Mouse (Mus musculus) adrenal gland, adult 2 months (tissue): ENCODE results near the gene Dhx35. TPM values are rescaled to one million over a fixed set of nuclear protein-coding genes. Genes with fewer than 3 reads are reported as not detected.

Experiments used
- DNase-seq: peaks from one replicate; pipeline ENCODE4 v3.0.0; 2021
- polyA plus RNA-seq: library from polyadenylated mRNA; depleted of rRNA; stranded (reverse); fragments of >200 nt; gene quantifications from 2 replicates; pipeline ENCODE4 v1.2.3, GENCODE M21; 2012
- total RNA-seq, 2 experiments: library from RNA; stranded (reverse); gene quantifications; 2 replicates each; pipeline ENCODE4 v1.2.3; 2021

Dhx35 gene
- total and polyA plus RNA-seq, 3 experiments, result 7.0 to 16.6 (median 13.2) TPM

DNA sequence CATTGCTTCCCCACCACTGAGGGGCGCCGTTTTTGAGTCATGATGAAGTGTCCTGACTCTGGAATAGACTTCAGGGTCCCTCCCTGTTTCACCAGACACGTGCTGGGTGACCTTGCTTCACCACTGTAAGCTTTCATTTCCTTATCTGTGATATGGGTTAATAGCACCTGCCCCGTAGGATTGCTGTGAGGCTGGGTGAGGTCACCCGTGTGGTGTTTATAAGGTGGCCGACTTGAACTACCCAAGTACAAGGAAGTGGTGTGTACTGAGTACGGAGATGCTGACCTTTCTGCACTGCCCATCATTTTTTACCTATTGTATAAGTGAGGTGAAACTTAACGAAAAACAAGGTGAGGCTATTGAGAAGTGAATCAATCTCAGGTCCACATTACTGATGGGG lies 9.0 kb downstream of the Dhx35 start:
- DNase-seq, result no peak

DNA sequence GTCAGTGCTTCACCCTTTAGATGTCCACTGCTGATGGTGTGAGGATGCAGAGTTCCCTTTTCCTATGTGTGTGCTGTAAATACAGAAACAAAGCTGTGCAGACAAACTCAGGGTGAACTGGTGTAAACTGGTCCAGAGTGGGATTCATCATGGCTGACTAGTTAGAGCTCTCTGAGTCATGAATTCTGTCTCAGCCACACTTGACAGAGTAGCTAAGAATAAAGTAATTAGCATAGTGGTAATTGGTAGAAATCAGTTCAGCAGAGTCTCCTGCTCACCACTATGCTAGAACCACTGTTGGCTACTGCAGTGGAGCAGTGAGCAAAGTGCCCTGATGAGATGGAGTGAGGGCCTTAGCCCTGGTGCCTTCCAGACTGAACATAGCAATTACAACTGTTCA lies 21.1 kb downstream of the Dhx35 start:
- no peak for DNase-seq

DNA sequence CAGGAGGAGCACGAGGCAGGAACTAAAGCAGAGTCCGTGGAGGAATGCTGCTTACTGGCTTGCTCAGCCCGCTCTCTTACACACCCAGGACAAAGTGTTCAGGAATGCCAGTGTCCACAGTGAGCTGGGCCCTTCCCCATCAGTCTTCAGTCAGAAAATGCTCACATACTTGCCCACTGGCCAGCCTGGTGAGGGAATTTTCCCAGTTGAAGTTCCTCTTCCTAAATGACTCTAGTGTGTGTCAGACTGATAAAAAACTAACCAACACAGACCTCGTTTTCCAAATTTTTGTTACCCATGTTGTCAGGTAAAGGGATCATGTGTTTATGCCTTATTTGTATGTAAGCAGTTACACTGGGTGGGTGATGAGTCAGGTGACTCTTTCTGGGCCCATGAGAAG lies 21.6 kb downstream of the Dhx35 start:
- DNase-seq, result no peak

DNA sequence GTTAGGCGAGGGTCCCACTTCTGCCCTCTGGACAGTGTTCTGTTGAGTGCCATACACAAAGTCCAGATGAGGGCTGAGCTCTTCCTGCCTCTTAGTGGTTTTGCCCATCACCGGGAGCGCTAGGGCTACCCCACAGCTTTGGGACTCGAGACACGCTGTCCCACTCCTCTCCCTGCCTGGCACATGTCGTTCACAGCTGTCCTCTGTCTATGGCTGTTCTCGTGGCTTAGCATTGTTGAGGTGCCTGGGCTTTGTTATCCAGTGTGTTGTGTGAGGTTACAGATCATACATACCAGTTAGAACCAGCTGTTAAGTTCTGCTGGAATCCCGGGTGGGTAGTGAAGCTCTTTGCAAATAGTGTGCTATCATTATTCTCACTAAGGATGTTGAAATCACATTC lies 23.1 kb downstream of the Dhx35 start:
- DNase-seq, result no peak

DNA sequence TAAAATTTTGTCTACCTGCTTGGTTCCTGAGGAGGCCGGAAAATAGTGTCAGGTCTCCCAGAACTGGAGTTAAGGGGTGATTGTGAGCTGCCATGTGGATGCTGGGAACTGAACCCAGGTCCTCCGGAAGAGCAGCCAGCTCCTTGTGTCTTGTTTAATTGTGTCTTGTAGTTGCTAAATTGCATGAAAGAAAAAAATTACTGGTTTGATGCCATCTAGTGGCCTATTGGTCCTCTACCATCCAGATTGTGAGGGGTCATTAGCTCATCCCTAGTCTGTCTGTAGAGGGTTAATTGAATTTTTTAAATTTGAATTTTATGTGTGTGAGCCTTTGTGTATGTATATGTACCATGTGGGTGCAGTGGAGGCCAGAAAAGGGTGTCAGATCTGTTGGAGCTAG lies 33.5 kb downstream of the Dhx35 start:
- DNase-seq, result no peak

DNA sequence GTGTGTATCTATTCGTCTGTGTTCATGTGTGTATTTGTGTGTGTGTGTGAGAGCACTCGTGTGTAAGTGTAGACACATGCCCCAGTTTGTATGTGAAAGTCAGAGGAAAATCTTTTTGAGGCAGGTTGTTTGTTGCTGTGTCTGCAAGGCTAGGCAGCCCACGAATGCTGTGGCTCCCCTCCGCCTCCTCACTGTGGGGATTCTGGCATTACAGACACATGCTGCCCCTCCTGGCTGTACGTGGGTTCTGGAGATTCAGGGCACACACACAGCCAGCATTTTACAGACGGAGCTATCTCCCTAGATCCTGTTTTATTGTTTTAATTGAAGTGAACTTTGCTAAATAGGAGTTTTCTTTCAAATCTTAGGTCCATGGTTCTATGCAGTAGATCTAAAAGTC lies 35.1 kb downstream of the Dhx35 start:
- no peak for DNase-seq

DNA sequence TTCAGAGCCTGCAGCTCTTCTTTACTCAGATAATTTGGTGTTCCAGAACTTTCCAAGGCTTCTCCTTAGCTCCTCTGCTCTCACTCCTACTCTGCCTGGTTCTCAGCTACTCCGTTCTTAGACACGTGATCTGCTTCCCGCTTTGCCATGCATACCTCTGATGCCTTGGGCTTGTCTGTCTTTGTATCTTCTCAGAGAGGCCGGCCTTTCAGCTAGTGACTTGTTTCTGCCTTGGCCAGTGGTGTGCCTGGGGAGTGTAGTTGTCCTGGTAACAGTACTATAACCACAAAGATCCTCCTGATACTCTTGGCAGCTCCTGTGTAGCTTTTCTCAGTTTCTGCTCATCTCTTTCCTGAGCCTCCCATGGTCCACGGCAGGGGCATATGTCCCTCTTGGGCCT lies 38.6 kb downstream of the Dhx35 start:
- DNase-seq, result no peak

DNA sequence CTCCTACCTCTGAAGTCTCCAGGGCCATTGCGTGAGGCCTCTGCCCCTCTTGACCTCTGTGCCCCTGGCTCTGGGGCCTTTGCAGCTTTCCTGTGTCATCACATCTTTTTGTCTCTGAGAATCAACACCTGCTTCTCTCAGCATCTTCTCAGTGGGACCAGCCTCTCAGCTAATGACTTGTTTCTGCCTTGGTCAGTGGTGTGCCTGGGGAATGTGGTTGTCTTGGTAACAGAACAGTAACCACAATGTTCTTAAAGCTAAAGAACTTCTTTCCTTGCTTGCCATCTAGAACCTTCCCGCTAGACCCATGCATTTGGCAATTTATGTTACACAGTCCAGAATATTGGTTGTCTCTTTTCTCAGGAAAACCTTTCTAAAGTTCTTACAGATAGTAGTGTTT lies 39.0 kb downstream of the Dhx35 start:
- DNase-seq, result no peak

DNA sequence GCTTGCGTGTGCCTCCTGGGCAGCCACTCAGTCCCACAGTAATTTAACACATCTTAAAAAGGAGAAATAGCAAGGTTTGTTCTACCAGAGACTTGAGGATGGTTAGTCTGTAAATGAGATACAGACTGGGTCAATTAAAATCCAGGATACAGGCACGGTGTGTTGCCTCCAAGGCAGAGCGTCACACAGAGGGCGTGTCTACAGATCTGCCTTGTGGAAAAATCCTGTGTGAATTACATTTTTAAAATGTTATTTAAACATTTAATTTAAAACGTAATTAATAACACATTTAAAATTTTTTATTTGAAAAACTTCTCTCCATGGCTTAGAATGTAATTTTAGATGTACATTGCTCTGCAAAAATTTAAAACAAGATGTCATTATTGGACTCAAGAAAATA lies 48.7 kb downstream of the Dhx35 start:
- DNase-seq, result no peak

DNA sequence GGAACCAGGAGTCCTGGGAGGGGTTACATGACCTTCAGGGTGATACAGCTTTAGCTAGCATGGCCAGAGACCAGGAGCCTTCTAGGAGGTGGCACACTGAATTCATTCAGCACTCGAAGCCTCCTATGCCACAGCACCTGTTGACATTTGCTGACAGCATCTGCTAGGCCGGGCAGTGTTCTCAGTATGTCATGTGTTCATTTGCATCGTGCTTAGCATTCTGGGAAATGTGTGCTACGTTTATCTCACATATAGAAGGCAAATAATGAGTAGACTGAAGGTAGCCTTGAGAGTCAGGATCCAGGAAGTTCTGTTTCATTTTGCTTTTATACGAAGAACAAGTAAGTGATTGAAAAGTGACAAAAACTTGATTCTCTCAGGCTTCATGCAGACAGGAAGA lies 50.4 kb downstream of the Dhx35 start:
- no peak for DNase-seq

DNA sequence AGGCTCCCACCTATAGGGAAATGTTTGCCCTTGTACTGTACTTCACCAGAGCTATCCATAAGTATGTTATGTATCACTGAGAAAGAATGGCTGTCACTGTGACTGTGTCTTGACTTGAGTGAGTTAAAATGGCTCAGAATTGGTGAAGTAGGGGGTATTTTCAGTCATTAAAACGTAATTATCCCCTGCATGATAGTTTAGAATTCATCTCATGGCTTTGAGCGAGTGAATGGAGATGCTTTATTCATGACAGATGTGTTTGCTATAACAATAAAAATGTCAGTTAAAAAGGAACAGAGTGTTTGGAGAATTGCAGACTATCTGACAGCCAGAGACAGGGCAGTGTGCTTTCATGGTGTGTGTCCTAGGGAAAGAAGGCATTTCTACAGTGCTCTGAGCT lies 51.6 kb downstream of the Dhx35 start:
- no peak for DNase-seq

DNA sequence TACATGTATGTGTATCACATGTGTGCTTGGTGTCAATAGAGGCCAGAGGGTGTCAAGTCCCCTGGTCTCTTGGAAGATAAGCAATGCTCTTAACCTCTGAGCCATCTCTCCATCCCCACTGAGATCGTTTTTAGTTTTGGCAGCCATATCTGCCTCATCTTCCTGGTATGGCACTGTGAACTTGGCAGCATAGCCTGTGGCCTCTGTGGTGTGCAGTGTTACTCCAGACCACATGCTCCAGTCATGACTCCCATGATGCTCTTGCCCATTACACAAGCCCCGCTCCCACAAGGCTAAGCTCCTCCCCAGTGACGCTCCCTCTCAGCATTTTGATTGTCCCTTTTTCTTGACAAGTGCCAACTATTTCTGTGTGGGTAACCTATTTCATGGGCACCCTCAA lies 53.4 kb downstream of the Dhx35 start:
- DNase-seq, result no peak

DNA sequence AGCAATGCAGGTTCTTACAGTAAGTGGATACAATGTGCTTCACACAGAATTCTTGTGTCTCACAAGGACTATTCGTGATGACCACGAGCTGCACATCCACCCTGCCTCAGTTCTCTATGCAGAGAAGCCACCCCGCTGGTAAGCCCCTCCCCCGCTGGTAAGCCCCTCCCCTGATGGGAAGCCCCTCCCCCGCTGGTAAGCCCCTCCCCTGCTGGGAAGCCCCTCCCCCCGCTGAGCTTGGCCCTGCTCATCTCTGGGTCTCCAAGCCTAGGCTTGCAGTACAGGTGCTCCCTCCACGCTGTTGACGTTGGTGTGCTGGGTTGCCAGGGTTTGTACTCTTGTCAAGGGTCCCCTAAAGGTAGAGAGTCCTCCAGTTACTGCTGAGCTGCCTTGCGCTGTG lies 54.8 kb downstream of the Dhx35 start:
- DNase-seq, result no peak

DNA sequence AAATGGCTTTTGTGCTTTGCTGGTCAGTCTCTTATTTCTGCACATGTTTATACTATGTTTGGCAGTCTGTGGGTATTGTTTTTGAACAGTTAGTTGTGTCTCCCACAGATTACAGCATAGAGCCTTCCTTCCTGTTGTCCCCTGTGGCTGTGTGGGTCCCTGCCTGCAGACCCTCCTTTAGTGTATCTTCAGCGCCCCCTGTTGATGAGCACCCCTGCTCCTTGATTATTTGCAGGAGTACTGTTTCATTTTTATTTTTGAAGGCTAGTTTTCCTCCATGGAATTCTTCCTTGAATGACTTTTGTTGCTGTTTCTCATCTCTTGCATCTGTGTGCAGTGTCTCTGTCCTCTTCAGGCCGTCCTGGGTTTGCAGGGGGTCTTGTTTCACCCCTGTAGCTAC lies 58.0 kb downstream of the Dhx35 start:
- DNase-seq, result peak; percentile 30

DNA sequence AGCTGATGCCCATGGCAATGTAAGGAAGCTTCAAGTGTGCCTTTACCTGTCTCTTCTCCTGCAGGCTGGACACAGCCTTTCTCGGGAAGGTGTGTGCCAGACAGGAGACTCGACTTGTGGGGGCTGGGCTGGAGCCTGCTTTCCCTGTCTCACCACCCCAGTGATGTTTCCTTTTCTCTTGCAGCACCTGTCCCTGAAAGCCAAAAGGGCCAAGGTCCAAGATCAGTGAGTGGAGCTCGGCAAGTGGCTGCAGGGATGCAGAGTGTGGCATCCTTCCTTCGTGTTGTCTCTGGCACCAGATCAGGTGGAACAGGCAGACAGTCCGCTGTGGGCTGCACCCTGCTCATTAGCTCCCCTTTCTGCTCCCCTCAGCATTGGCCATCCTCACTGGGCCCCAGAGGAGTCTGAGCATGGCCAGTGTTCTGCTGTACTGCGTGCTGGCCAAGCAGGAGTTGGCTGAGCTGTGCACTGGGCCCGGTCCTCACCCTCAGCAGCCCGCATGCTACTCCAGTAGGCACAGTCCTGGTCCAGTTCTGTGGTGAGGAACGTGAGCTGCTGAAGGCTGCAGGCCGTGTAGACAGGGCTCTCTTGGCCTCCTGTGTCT lies 62.4 kb downstream of the Dhx35 start:
- no peak for DNase-seq

DNA sequence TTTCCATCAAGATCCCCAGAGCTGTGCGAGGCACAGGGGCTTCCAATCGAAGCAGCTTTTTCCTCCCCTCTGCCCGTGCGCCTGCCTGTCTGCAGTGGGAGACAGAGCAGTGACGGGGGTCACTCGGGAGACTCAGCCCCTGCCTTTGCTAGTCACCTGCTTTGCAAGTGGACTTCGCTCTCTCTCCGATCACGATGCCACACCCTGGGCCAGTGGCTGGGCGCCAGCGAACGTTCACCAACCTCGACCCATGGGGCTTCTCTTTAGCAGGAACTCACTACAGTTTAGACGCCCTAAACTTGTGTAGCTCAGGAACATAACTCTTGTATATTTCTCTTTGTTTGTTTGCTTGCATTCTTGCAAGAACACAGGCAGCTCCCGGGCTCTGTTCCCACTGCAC lies 63.0 kb downstream of the Dhx35 start:
- DNase-seq, result no peak

DNA sequence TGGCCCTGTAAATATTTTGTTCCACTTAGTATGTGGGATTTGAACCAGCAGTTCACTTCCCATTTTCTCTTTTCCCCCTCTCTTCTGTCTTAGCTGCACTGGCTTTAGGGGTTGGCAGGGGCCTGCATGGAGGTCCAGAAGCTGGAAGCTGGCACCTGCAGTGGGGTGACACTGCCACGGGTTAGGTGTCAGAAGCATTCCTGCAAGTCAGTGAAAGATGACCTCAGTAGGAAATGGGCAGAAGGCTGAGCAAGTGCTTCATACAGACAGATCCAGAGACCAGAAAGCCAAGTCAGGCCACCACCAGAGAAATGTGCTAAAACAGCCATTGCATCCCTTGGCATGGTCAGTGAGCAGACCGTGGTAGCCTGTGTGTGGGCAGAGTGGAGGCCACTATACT lies 66.5 kb downstream of the Dhx35 start:
- no peak for DNase-seq

DNA sequence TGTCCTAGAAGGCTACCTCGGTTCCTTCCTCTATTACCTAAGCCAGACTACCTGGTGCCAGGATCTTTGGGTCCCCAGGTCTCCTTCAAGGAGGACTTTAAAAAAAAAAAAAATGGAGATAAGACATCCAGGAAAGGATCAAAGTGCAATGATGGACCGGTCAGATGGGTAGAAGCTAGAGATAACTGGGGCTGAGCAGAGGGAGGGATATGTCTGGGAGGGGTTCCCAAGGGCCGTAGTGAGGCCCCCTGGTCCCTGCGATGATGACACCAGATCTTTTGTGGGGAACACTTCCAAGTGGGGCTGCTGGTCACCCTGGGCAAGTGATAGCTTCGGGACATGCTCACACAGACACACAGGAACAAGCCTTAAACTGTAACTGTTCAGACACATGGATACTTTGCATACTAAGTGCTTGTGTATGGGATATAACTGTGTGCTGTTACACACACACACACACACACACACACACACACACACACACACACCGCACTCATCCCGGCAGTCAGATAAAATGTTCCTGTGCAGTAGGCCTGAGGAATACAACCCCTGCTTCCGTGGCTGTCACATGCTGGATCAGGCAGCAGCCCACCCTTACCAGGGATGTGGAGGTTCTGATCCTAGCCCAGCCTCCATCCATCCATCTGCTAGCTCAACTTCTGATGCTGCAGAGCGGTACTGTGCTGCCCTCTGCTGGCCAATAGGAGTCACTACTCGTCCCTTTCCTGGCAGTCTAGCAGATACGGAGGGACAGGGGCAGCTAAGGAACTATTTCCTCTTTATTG lies 68.9 kb downstream of the Dhx35 start:
- DNase-seq, result peak; percentile 31

DNA sequence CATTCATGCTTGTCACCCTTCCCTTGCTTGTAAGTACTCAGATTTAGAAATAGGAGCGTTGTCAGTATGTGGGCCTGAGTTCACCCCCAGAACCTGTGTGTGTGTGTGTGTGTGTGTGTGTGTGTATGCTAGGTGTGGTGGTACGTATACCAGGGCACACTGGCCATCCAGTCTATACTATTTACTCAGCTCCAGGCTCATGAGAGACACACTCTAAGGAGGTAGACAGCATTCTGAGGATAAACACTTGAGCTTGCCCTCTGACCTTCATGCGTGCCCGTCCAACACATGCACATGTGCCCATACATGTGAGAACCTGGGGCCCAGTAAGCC lies 69.5 kb downstream of the Dhx35 start:
- DNase-seq, result no peak

DNA sequence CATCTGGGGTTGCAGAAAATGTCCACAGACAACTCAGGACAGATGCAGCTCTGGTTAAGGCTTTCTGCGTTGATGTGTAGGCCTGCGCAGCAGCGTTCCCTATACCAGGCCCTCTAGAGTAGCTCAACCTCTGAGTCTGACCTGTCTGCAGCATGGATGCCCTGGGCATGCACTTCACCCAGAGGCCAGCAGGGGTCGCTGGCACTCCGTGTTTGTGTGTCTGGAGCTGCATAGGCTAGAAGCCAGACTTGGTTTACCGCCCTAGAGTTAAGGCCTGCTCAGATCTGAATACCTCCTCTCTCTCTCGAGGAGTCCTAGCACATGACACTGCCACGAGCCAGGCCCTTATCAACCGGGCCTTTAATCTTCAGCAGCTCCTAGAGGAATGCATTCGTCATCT lies 70.8 kb downstream of the Dhx35 start:
- DNase-seq, result peak; percentile 73

DNA sequence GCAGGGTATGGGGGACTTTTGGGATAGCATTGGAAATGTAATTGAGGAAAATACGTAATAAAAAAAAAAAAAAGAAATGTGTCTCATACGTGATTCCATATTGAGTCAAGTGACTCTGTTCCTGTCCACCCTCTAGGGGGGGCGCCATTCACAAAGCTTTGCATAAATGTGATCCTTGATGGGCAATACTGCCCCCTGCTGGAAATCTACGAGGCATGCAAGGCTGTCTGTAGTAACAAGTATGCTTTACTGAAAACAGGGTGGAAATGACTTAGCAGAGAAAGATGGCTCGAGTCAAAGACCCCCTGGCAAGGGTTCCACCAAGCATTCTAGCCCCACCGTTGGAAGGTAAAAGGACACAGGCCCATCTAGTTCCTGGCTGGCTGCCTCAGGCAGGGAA lies 92.0 kb downstream of the Dhx35 start:
- DNase-seq, result peak; percentile 18

DNA sequence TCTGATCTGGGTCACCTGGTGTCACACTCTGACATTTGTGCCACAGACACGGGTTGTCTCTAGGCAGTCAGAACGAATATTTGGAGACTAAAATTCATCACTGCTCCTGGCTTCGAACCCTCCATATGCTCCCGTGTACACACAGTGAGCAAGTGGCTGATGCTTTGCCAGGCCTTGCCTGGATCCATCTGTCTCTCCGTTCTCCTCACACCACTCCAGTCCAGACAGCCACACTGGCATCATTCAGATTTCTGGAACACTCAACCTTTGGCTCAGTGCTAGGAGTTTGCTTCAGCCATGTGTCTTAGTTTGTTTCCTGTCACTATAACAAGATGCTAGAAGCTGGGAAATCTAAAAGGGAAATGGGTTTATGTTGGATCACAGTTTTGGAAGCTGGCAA lies 93.9 kb downstream of the Dhx35 start:
- no peak for DNase-seq

DNA sequence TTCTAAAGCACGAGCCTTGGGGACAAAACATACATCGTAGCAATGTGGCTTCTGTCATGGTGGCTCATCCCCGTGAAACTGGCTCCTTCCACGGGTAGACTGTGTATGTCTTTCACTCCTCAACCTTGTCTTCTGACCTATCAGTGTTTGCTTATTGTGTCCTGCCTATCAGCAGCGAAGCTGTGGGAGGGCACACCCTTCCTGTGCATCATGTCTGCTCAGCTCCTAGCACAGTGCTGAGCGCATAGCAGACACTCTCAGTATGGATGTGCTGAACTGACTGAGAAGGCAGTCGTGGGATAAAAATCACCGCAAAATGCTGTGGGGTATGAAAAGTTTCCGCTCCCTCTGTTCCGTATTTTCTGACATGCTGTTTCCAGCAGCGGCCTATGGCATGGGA lies 94.6 kb downstream of the Dhx35 start:
- DNase-seq, result no peak

DNA sequence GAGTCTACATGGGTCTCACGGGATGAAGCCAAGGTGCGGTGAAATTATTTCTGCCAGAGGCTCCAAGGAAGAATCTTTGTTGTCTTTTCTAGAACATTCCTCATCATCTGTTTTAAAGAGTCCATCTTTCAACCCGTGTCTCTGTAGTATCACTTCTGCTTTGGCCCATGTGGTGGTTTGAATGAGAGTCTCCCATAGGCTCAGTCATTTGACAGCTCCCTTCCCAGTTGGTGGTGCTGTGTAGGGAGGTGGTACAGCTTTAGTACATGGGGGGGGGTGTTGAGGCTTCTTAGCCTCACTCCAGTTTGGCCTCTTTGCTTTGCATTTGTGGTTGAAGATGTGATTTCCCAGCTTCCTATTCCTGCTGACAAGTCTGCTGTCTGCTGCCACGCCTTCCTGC lies 96.7 kb downstream of the Dhx35 start:
- DNase-seq, result no peak
